In the genomic region with DNA sequence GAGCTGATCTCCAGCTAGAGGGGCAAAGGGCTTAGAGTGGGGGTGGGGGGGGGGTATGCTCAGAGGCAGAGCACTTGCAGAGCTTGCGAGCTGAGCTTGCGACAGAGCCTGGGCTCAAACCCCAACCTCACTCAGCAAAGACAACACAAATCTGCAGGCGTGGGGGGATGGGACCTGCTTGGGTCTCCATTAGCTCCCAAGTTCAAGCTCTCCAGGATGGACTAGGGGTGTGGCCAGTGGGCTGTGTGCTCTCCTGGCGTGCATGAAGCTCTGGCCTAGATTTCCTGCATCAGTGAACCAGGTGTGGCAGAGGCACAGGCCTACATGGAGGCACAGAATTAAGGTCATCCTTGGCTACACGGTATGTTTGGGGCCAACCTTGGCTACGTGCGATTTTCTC, we compare ENCODE assay signal across 10 mouse cellular contexts. TPM values are rescaled to one million over a fixed set of nuclear protein-coding genes. Genes with fewer than 3 reads are reported as not detected.
DNase-seq lines count a peak whose midpoint lies in the region.
"Had no signal": no experiment of that assay in that cellular context is flagged by ENCODE, and none has a peak within 500 bp of the region (broad histone marks: within the 10 kb centered on the region; RNA-seq: fewer than 3 reads in every experiment).

No protein-coding gene starts in this region.

- H3K4me3 ChIP-seq in macrophage (ENCODE audit: inconsistent target), result peak overlapping the region; percentile 67
- H3K4me3 ChIP-seq: heart, embryonic 13.5 days; midbrain, embryonic 10.5 days had no signal

- peaks cover 27% of the 10 kb centered on the region; the same call in 1 of the 2 replicates for H3K36me3 ChIP-seq in macrophage (ENCODE audit: inconsistent target)
- H3K36me3 ChIP-seq: heart, embryonic 13.5 days; midbrain, embryonic 10.5 days had no signal

- H3K27ac ChIP-seq in macrophage, result peak overlapping the region; percentile 86
- H3K27ac ChIP-seq: heart, embryonic 13.5 days; hindbrain, postnatal 0 days; midbrain, embryonic 10.5 days had no signal

- DNase-seq in kidney, postnatal 4 days, result peak; percentile 63 to 76
- DNase-seq in kidney, postnatal 25 days, result no peak
- DNase-seq in induced T-regulatory cell, adult 2 months (ENCODE audit: low read depth), result peak; percentile 84
- DNase-seq in thymus, postnatal 36 days, result peak; percentile 63 to 76
- no peak for DNase-seq in layer of hippocampus, adult 8-10 months (ENCODE audit: low spot score in 2 of 2)
- no peak for DNase-seq in urinary bladder, postnatal 14 days (ENCODE audit: low spot score)

- peaks cover 69% of the 10 kb centered on the region for H3K79me2 ChIP-seq in macrophage (ENCODE audit: inconsistent target)

- 46% methylated on average over 7 of the region's 7 CpGs for WGBS in macrophage (ENCODE audit: missing documents)

RNA-seq across cellular contexts. Expression of gene Selplg, which starts 4.0 kb away (rescaled TPM):
- total RNA-seq in macrophage (2018; cell fraction: chromatin; rRNA removed), result 10 to 100 TPM in 25 of 26 experiments, 1 to 10 TPM in 1; 9.5 to 58.4 (median 29.4) TPM
- 100 to 1,000 TPM; 179 to 314 (median 239) TPM for total RNA-seq in macrophage (2018; cell fraction: cytosol; rRNA removed)
- 100 to 1,000 TPM in 18 of 26 experiments, 10 to 100 TPM in 8; 65.8 to 235 (median 131) TPM for total RNA-seq in macrophage (2018; cell fraction: nucleus; rRNA removed)
- polyA plus RNA-seq in macrophage (2018), result 139 to 375 TPM (median 273 TPM) in 3 replicates
- total RNA-seq in layer of hippocampus, adult 8-10 months (2022), result 10 to 100 TPM; 27.3 to 84.9 (median 53.7) TPM

RNA-seq across cellular contexts. Expression of gene Tmem119, which starts 28.2 kb away (rescaled TPM):
- 1 to 10 TPM in 1 of 26 experiments, under 1 TPM in 3, not detected in 22; 0.33 to 8.2 (median 0.53) TPM for total RNA-seq in macrophage (2018; cell fraction: chromatin; rRNA removed)
- total RNA-seq in macrophage (2018; cell fraction: cytosol; rRNA removed), result 1 to 10 TPM in 2 of 26 experiments, under 1 TPM in 23, not detected in 1; 0.06 to 1.2 (median 0.29) TPM
- total RNA-seq in macrophage (2018; cell fraction: nucleus; rRNA removed), result 1 to 10 TPM in 2 of 26 experiments, under 1 TPM in 12, not detected in 12; 0.23 to 1.9 (median 0.42) TPM
- 0.27 to 1.2 TPM in 2 of 3 replicates, not detected in the other for polyA plus RNA-seq in macrophage (2018)
- 10 to 100 TPM; 22.0 to 40.1 (median 31.5) TPM for total RNA-seq in layer of hippocampus, adult 8-10 months (2022)

RNA-seq across cellular contexts. Expression of gene Iscu, which starts 55.9 kb away (rescaled TPM):
- total RNA-seq in macrophage (2018; cell fraction: chromatin; rRNA removed), result 10 to 100 TPM; 10.4 to 34.5 (median 22.7) TPM
- total RNA-seq in macrophage (2018; cell fraction: cytosol; rRNA removed), result 100 to 1,000 TPM in 24 of 26 experiments, 10 to 100 TPM in 2; 93.4 to 153 (median 116) TPM
- 10 to 100 TPM; 18.5 to 43.5 (median 31.0) TPM for total RNA-seq in macrophage (2018; cell fraction: nucleus; rRNA removed)
- 106 to 116 TPM (median 106 TPM) in 3 replicates for polyA plus RNA-seq in macrophage (2018)
- total RNA-seq in layer of hippocampus, adult 8-10 months (2022), result 100 to 1,000 TPM; 117 to 135 (median 126) TPM

RNA-seq across cellular contexts. Expression of gene Sart3, which starts 56.2 kb away (rescaled TPM):
- total RNA-seq in macrophage (2018; cell fraction: chromatin; rRNA removed), result 100 to 1,000 TPM in 8 of 26 experiments, 10 to 100 TPM in 18; 28.8 to 126 (median 84.7) TPM
- total RNA-seq in macrophage (2018; cell fraction: cytosol; rRNA removed), result 10 to 100 TPM; 12.7 to 28.3 (median 19.1) TPM
- 10 to 100 TPM; 13.4 to 63.7 (median 40.5) TPM for total RNA-seq in macrophage (2018; cell fraction: nucleus; rRNA removed)
- 19.3 to 20.3 TPM (median 20.2 TPM) in 3 replicates for polyA plus RNA-seq in macrophage (2018)
- 10 to 100 TPM; 43.7 to 57.8 (median 48.9) TPM for total RNA-seq in layer of hippocampus, adult 8-10 months (2022)

Comparison
In these comparisons a context has a peak if more than half of its experiments do, and no peak if none do; other contexts are left out.
1. DNase-seq: peak in kidney, postnatal 4 days (2 of 2), induced T-regulatory cell, adult 2 months (single experiment) and thymus, postnatal 36 days (2 of 2); none in kidney, postnatal 25 days (0 of 2), layer of hippocampus, adult 8-10 months (0 of 2) and urinary bladder, postnatal 14 days (single experiment).